Mouse (Mus musculus) lung, postnatal 0 days (tissue): Measurements from ENCODE around the gene Fam32a.

Experiments used
- CTCF ChIP-seq: IDR thresholded peaks from 2 replicates; pipeline ENCODE4 v1.5.1; 2016; ENCODE audit warnings: antibody characterized with exemption, mild to moderate bottlenecking
- EP300 ChIP-seq: IDR thresholded peaks from 2 replicates; pipeline ENCODE4 v1.6.1; 2016; ENCODE audit warnings: antibody characterized with exemption, mild to moderate bottlenecking, control low read depth

- no peak for TF ChIP-seq CTCF
- no peak for TF ChIP-seq EP300
These were observed 51.6 kb downstream of the Fam32a start for GRCm38 (mm10) chr8:72271051-72271660.
